Mouse (Mus musculus): ENCODE results near the gene Erich3.

DNA sequence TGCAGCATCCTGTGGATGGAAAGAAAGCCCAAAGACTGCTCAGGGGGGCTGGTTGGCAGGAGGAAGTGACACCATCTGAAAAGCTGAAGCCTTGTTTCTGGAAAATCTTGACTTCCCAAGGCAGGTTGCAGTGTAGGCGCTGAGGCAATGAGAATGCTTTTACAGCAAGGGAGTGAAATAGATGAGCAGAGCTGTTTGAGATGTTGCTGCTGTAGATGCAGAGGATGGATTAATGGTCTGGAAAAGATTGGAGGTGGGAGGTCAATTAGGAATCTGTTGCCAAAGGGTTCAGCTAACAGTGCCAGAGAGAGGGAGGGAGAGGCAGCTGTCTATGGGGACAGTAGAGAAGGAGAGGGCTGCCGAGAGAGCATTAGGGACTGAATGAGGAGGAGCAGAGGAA, 37.1 kb downstream of the Erich3 start:
- TF ChIP-seq POLR2A (IDR thresholded peaks at IDR 0.05; ENCODE audit: control insufficient read depth, extremely low read depth, insufficient read depth, low read length, poor library complexity) = no peak
- no peak for TF ChIP-seq CTCF (IDR thresholded peaks at IDR 0.05; ENCODE audit: borderline replicate concordance, control insufficient read depth, extremely low read depth, insufficient read depth, low read length, poor library complexity)
